Mouse (Mus musculus) small intestine, adult 2 months (tissue): ENCODE results near the gene Stil.

ENCODE experiments used
- CTCF ChIP-seq: fragments of 200-500 bp; IDR thresholded peaks from 2 replicates; pipeline ENCODE4 v1.5.1; 2012; ENCODE audit warnings: low read depth, mild to moderate bottlenecking, control low read depth, inconsistent platforms, low read length, moderate library complexity, mixed read lengths; ENCODE audit not compliant: insufficient replicate concordance, insufficient read length; ENCODE audit errors: extremely low read depth
- POLR2A ChIP-seq: fragments of 200-500 bp; IDR thresholded peaks from 2 replicates; pipeline ENCODE4 v1.6.1; 2012; ENCODE audit warnings: low read depth, mild to moderate bottlenecking, control low read depth, inconsistent platforms, low read length, moderate library complexity

GRCm38 (mm10) chr4:115055691-115056090 is 55.7 kb downstream of the Stil start:
- TF ChIP-seq CTCF, result no peak
- no peak for TF ChIP-seq POLR2A
